Mouse (Mus musculus) lung, adult 2 months (tissue): ENCODE measurements around the gene Cd47.

Experiments
- CTCF ChIP-seq: fragments of 200-500 bp; IDR thresholded peaks from 2 replicates; pipeline ENCODE4 v1.5.1; 2011; ENCODE audit warnings: mild to moderate bottlenecking, low read length, control low read depth; ENCODE audit not compliant: insufficient read depth
- POLR2A ChIP-seq: fragments of 200-500 bp; IDR thresholded peaks from 2 replicates; pipeline ENCODE4 v1.6.1; 2011; ENCODE audit warnings: low read depth, mild to moderate bottlenecking, control low read depth, low read length, borderline replicate concordance; ENCODE audit errors: extremely low read depth

DNA sequence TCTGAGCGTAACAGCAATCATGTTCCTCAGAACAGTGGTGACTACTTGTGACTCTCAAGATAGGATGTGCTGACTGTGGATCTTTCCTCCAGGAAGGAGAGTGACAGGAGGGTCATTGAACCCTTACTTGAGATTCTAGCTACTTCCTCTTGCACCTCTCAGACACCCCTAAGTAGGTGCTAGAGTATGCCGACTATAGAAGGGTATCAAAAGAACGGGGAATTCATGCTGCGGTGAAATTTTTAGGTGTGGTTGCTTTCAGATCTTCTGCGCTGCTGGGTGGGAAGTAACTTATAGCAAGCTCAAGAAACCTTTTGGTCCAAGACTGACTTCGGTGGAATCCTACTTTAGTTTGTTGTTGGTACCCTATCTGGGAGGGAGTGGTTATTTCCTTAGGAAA is 53.9 kb downstream of the Cd47 start:
- TF ChIP-seq POLR2A = no peak
- TF ChIP-seq CTCF = no peak
